Mouse (Mus musculus): Measurements from ENCODE around the gene Pcnp. TPM values are rescaled to one million over a fixed set of nuclear protein-coding genes. Genes with fewer than 3 reads are reported as not detected.

The Pcnp gene
- total and polyA plus RNA-seq, 2 experiments from 2014 or later: 53.4 to 221 TPM

- Histone ChIP-seq H3K36me3 (ENCODE audit: insufficient read depth, low read length) (no peaks in the 10 kb centered on the region), H3K4me1 (ENCODE audit: insufficient read depth, low read length) (no peaks in the 10 kb centered on the region), H3K4me2 (ENCODE audit: low read depth, low read length) (no peak overlapping the region), H3K27me3 (ENCODE audit: insufficient read depth, low read length) (no peaks in the 10 kb centered on the region), H3K9ac (replicated peaks; ENCODE audit: low read length) (no peak overlapping the region), H3K9me3 (ENCODE audit: low read length) (no peaks in the 10 kb centered on the region), H3K4me3 (ENCODE audit: low read length) (no peak overlapping the region), H3K27ac (no peak overlapping the region)
- ATAC-seq: no peak
- TF ChIP-seq CTCF (IDR thresholded peaks at IDR 0.05; ENCODE audit: low read depth): no peak
- WGBS: 79% methylated on average over 6 of the region's 6 CpGs
- no peak for DNase-seq (ENCODE audit: low spot score)
These were observed 43.0 kb upstream of the Pcnp start for GRCm38 (mm10) chr16:56072533-56072932.

GRCm38 (mm10) chr16:56071317-56072232, 42.0 kb upstream of the Pcnp start:
- no peaks in the 10 kb centered on the region for H3K27me3 ChIP-seq (ENCODE audit: insufficient read depth, low read length)
- no peak for TF ChIP-seq CTCF (IDR thresholded peaks at IDR 0.05; ENCODE audit: low read depth)
- H3K36me3 ChIP-seq (ENCODE audit: insufficient read depth, low read length): no peaks in the 10 kb centered on the region
- no peak overlapping the region for H3K9ac ChIP-seq (replicated peaks; ENCODE audit: low read length)
- H3K4me1 ChIP-seq (ENCODE audit: insufficient read depth, low read length): no peaks in the 10 kb centered on the region
- DNase-seq (ENCODE audit: low spot score): no peak
- no peaks in the 10 kb centered on the region for H3K9me3 ChIP-seq (ENCODE audit: low read length)
- H3K4me2 ChIP-seq (ENCODE audit: low read depth, low read length): no peak overlapping the region
- ATAC-seq: no peak
- H3K27ac ChIP-seq: no peak overlapping the region
- 49% methylated on average over 5 of the region's 5 CpGs for WGBS
- no peak overlapping the region for H3K4me3 ChIP-seq (ENCODE audit: low read length)

- ATAC-seq: no peak
- no peak for DNase-seq (ENCODE audit: low spot score)
- H3K27ac ChIP-seq: no peak overlapping the region
- no peak overlapping the region for H3K9ac ChIP-seq (replicated peaks; ENCODE audit: low read length)
- WGBS: 92% methylated on average over 6 of the region's 6 CpGs
- no peaks in the 10 kb centered on the region for H3K4me1 ChIP-seq (ENCODE audit: insufficient read depth, low read length)
- H3K27me3 ChIP-seq (ENCODE audit: insufficient read depth, low read length): no peaks in the 10 kb centered on the region
- no peak for TF ChIP-seq CTCF (IDR thresholded peaks at IDR 0.05; ENCODE audit: low read depth)
- H3K9me3 ChIP-seq (ENCODE audit: low read length): no peaks in the 10 kb centered on the region
- H3K36me3 ChIP-seq (ENCODE audit: insufficient read depth, low read length): no peaks in the 10 kb centered on the region
- no peak overlapping the region for H3K4me3 ChIP-seq (ENCODE audit: low read length)
- no peak overlapping the region for H3K4me2 ChIP-seq (ENCODE audit: low read depth, low read length)
These were observed 39.1 kb upstream of the Pcnp start for GRCm38 (mm10) chr16:56068523-56069070.

- no peak overlapping the region for H3K27ac ChIP-seq
- no peaks in the 10 kb centered on the region for H3K9me3 ChIP-seq (ENCODE audit: low read length)
- H3K4me3 ChIP-seq (ENCODE audit: low read length): no peak overlapping the region
- 44% methylated on average over 8 of the region's 8 CpGs for WGBS
- H3K9ac ChIP-seq (replicated peaks; ENCODE audit: low read length): no peak overlapping the region
- no peaks in the 10 kb centered on the region for H3K36me3 ChIP-seq (ENCODE audit: insufficient read depth, low read length)
- no peak for ATAC-seq
- no peak for TF ChIP-seq CTCF (IDR thresholded peaks at IDR 0.05; ENCODE audit: low read depth)
- DNase-seq (ENCODE audit: low spot score): no peak
- no peaks in the 10 kb centered on the region for H3K4me1 ChIP-seq (ENCODE audit: insufficient read depth, low read length)
- no peak overlapping the region for H3K4me2 ChIP-seq (ENCODE audit: low read depth, low read length)
- no peaks in the 10 kb centered on the region for H3K27me3 ChIP-seq (ENCODE audit: insufficient read depth, low read length)
These were observed 36.6 kb upstream of the Pcnp start for GRCm38 (mm10) chr16:56066113-56066512.

GRCm38 (mm10) chr16:56064334-56064990, 34.9 kb upstream of the Pcnp start:
- peak overlapping the region; percentile 24 for H3K4me3 ChIP-seq (ENCODE audit: low read length)
- H3K4me2 ChIP-seq (ENCODE audit: low read depth, low read length): peak overlapping the region; percentile 54
- peak; percentile 84 for TF ChIP-seq CTCF (IDR thresholded peaks at IDR 0.05; ENCODE audit: low read depth)
- 4% methylated on average over 20 of the region's 20 CpGs for WGBS
- no peaks in the 10 kb centered on the region for H3K36me3 ChIP-seq (ENCODE audit: insufficient read depth, low read length)
- H3K27me3 ChIP-seq (ENCODE audit: insufficient read depth, low read length): no peaks in the 10 kb centered on the region
- H3K4me1 ChIP-seq (ENCODE audit: insufficient read depth, low read length): no peaks in the 10 kb centered on the region
- H3K9ac ChIP-seq (replicated peaks; ENCODE audit: low read length): no peak overlapping the region
- 0 out of 2 replicates have a peak overlapping the region, but pooled peaks have one; percentile 51 for H3K27ac ChIP-seq
- ATAC-seq: peak; percentile 93
- DNase-seq (ENCODE audit: low spot score): peak; percentile 94
- no peaks in the 10 kb centered on the region for H3K9me3 ChIP-seq (ENCODE audit: low read length)

GRCm38 (mm10) chr16:56062981-56063380, 33.4 kb upstream of the Pcnp start:
- DNase-seq (ENCODE audit: low spot score) (no peak), ATAC-seq (no peak)
- H3K9ac ChIP-seq (replicated peaks; ENCODE audit: low read length): no peak overlapping the region
- no peak overlapping the region for H3K4me3 ChIP-seq (ENCODE audit: low read length)
- no peak overlapping the region for H3K27ac ChIP-seq
- H3K4me1 ChIP-seq (ENCODE audit: insufficient read depth, low read length): no peaks in the 10 kb centered on the region
- 48% methylated on average over 11 of the region's 11 CpGs for WGBS
- H3K9me3 ChIP-seq (ENCODE audit: low read length): no peaks in the 10 kb centered on the region
- no peak for TF ChIP-seq CTCF (IDR thresholded peaks at IDR 0.05; ENCODE audit: low read depth)
- H3K36me3 ChIP-seq (ENCODE audit: insufficient read depth, low read length): no peaks in the 10 kb centered on the region
- no peak overlapping the region for H3K4me2 ChIP-seq (ENCODE audit: low read depth, low read length)
- H3K27me3 ChIP-seq (ENCODE audit: insufficient read depth, low read length): no peaks in the 10 kb centered on the region

All from hindbrain, postnatal 0 days (tissue).